Mouse (Mus musculus): Measurements from ENCODE around the gene Suz12. TPM values are rescaled to one million over a fixed set of nuclear protein-coding genes. Genes with fewer than 3 reads are reported as not detected.

Suz12 gene
- polyA plus RNA-seq, 1 experiment, result 23.4 TPM

GRCm38 (mm10) chr11:80081786-80082319 lies 88.9 kb downstream of the Suz12 start:
- DNase-seq, result no peak
- Histone ChIP-seq H3K4me1 (ENCODE audit: control insufficient read depth, insufficient read depth, low read length) (no peaks in the 10 kb centered on the region), H3K4me3 (replicated peaks; ENCODE audit: insufficient read depth, low read depth, low read length) (no peak overlapping the region), H3K27me3 (ENCODE audit: control insufficient read depth, insufficient read depth, low read length) (no peaks in the 10 kb centered on the region), H3K27ac (ENCODE audit: insufficient read depth, low read length) (no peak overlapping the region)
- TF ChIP-seq POLR2A (IDR thresholded peaks at IDR 0.05; ENCODE audit: borderline replicate concordance, insufficient read depth, low read length) (no peak), CTCF (IDR thresholded peaks at IDR 0.05; ENCODE audit: borderline replicate concordance, insufficient read depth, low read depth, low read length) (no peak)
- 83% methylated on average over 7 of the region's 7 CpGs for WGBS

Other genes starting within 250 kb of the Suz12 start
- gene Utp6, start 30.7 kb upstream of the Suz12 start, polyA plus RNA-seq (2012; rRNA removed), result 26.1 and 28.3 TPM in 2 replicates
- 26.2 and 27.0 TPM in 2 replicates for gene Crlf3, start 87.9 kb downstream of the Suz12 start, polyA plus RNA-seq (2012; rRNA removed)
- gene Atad5, start 96.3 kb downstream of the Suz12 start, polyA plus RNA-seq (2012; rRNA removed), result 3.7 and 4.3 TPM in 2 replicates
- 8.1 and 9.8 TPM in 2 replicates for gene Tefm, start 149.1 kb downstream of the Suz12 start, polyA plus RNA-seq (2012; rRNA removed)
- 3.7 and 4.1 TPM in 2 replicates for gene Adap2, start 161.0 kb downstream of the Suz12 start, polyA plus RNA-seq (2012; rRNA removed)
- 5.6 and 6.1 TPM in 2 replicates for gene Rnf135, start 190.7 kb downstream of the Suz12 start, polyA plus RNA-seq (2012; rRNA removed)
- 59.2 and 60.6 TPM in 2 replicates for gene Rhot1, start 215.9 kb downstream of the Suz12 start, polyA plus RNA-seq (2012; rRNA removed)